Mouse (Mus musculus) thymus, adult 2 months (tissue): ENCODE measurements around the gene 4930544D05Rik.

ENCODE experiments used
- CTCF ChIP-seq: fragments of 200-500 bp; IDR thresholded peaks from 2 replicates; pipeline ENCODE4 v1.5.1; 2012; ENCODE audit warnings: mild to moderate bottlenecking, control low read depth, low read length, moderate library complexity, borderline replicate concordance; ENCODE audit not compliant: control insufficient read depth, poor library complexity, insufficient read depth; ENCODE audit errors: extremely low read depth
- POLR2A ChIP-seq: fragments of 200-500 bp; IDR thresholded peaks from 2 replicates; pipeline ENCODE4 v1.6.1; 2012; ENCODE audit warnings: mild to moderate bottlenecking, low read length, control low read depth, moderate library complexity; ENCODE audit not compliant: control insufficient read depth, poor library complexity, insufficient read depth; ENCODE audit errors: extremely low read depth

GRCm38 (mm10) chr11:70660571-70660970, 44.9 kb downstream of the 4930544D05Rik start:
- TF ChIP-seq POLR2A (no peak), CTCF (no peak)
